Mouse (Mus musculus): ENCODE measurements around the gene Zar1.
"Not testable (repeated sequence)": the region's sequence is repeated elsewhere in the genome, so short reads cannot be mapped to it uniquely, and the experiment has no call there.

Gene Zar1

DNA sequence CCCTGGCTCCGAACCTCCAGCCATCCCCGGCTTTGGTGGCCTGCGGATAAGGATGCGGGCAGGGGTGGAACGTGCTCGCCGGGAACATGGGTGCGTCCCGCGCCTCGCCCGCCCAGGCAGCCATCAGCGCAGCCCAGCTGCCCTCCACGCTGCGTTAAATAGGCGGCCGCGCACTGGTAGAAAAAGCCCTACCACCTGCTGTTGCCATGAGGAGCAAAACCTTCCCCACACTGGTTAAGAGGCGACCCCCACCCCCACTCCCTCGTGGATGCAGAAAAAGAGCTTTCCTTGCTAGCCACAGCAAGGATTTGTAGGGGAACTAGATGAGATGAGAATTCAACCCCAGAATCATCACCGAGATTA is at the start of gene Zar1:
TSS of gene Zar1 (minus strand) at position 285 of the 363 bp plus-strand sequence.
- peak; percentile 26 for DNase-seq (ENCODE audit: extremely low spot score, low spot score)

- no peak for DNase-seq (ENCODE audit: extremely low spot score, low spot score)
Measured at GRCm38 (mm10) chr5:72630026-72630425, 49.0 kb upstream of the Zar1 start.

DNA sequence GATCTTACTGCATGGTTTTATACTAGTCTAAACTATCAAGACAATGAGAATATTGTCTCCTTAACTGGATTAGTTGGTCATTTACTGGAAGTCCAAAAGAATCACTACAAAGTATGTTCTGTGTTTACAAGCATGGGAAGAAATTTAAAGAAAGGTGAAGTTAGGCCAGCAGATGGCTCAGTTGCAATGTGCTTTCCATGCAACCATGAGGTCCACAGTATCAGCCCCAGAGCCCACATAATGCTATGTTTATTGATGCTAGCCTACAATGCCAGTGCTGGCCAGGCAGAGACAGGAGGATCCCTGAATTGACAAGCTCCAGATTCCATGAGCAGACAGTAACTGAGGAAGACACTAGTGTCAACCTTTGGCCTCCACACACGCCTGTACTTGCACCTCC is 40.0 kb upstream of the Zar1 start:
- DNase-seq (ENCODE audit: extremely low spot score, low spot score) = no peak

DNA sequence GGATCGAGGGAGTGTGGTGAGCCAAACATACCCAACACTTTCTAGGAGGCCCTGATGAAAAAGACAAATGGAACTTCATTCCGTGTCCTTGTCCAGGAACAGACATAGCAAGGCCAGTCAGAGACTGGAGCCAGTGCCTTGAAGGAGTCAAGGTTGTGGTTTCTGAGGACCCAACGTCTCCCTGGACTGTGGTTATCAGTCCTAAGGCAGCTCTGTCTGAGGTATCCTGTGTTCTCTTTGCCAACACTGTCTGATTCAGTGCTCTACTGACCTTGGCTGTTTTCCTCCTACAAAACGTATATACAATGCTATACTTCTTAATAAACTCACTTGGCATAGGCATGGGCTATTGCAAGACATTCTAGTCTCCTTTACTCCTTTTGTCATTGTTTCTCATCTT is 36.4 kb upstream of the Zar1 start:
- no peak for DNase-seq (ENCODE audit: extremely low spot score, low spot score)

DNA sequence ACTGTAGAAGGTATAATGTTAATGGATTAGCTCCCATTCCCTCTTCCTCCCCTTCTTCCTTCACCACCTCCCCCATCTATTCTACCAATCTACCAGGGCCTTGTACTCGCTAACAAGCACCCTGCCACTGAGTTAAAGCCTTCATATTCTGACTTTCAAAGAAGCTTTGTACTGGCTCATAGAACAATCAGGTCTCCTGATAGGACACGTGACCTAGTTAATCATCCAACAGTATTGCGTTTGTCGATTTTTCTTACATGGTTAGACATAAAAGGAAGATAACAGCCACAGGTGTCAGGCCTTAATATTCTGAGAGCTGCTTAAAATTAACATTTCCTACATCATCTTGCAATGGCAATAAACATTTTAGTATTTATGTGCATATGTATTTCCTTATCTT is 22.1 kb upstream of the Zar1 start:
- DNase-seq (ENCODE audit: extremely low spot score, low spot score) = no peak

- DNase-seq (ENCODE audit: extremely low spot score, low spot score) = peak; percentile 40
Measured at GRCm38 (mm10) chr5:72601006-72601405, 20.0 kb upstream of the Zar1 start.

DNA sequence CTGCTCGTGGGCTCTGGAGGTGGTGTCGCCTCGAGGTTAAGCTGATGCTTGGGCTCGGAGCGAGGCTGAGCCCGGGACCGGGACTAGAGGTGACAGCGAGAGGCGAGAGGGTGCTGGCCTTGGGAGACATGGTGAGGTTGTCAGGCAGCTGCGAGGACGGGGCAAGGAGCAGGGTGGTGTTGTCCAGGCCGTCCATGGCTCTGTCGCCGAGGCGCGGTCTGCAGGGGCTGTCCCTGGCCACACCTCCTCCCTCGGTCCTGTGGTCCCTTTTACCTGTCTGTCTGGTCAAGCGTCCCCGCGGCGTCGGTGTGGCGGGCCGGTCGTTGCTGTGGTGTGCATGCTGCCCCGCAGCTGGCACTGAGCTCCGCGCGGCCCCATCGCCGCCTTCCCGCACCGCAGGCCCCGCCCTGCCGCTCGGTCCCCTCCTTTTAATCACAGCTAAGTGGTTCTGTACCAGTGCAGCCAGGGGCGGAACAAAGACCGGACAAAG is 6.2 kb upstream of the Zar1 start, which contains the start of gene Gm5868:
TSS of gene Gm5868 (minus strand) at position 360 of the 490 bp plus-strand sequence.
- peak; percentile 41 for DNase-seq (ENCODE audit: extremely low spot score, low spot score)

DNA sequence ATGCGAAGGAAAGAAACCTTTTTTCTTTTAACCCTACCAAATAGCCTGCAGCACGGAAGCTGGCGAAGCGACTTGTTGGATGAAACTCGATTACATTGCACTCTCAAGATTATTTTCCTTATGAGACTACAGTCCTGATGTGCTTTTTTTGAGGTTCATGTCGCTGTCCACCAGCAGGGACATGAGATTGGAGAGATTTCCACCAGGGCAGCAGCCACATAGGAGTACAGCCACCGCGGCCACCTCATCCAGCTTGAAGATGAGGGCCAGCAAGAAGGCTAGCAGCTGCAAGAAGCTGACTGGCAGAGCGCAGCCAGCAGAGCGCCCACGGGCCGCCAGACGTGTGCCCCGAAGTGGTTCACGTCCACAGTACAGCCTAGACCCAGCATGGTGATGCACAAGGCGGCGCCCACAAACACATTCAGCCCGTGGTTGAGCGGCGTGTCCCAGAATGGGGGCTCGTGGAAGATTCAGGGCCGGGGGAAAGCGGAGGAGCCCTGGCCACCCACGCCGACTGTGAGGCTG is 5.7 kb upstream of the Zar1 start:
- not testable (repeated sequence) for DNase-seq (ENCODE audit: extremely low spot score, low spot score)

DNA sequence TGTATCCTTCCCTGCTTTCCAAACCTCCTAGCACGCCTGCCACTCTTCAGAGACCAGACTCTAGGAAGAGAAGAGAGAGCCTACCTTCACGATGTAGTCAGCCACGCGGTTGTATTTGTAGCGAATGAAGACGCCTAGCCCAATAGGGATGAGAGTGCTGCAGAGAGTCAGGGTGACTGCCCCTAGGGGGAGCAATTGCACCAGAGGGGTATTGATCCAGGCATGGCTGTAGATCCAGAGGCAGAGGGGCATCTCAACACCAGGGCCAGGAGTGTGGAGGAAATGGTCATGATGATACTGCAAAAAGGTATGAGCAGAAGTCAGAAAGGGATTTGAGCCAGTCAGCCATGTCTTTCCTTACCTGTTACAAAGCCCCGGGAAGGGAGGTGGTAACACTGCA is 5.1 kb upstream of the Zar1 start:
- DNase-seq (ENCODE audit: extremely low spot score, low spot score) = not testable (repeated sequence)

- DNase-seq (ENCODE audit: extremely low spot score, low spot score) = peak; percentile 66
Measured at GRCm38 (mm10) chr5:72580088-72580969, 725 bp downstream of the Zar1 start.

- peak; percentile 26 for DNase-seq (ENCODE audit: extremely low spot score, low spot score)
Measured at GRCm38 (mm10) chr5:72579599-72579998, 1.5 kb downstream of the Zar1 start.

- no peak for DNase-seq (ENCODE audit: extremely low spot score, low spot score)
Measured at GRCm38 (mm10) chr5:72565621-72566020, 15.4 kb downstream of the Zar1 start.

DNA sequence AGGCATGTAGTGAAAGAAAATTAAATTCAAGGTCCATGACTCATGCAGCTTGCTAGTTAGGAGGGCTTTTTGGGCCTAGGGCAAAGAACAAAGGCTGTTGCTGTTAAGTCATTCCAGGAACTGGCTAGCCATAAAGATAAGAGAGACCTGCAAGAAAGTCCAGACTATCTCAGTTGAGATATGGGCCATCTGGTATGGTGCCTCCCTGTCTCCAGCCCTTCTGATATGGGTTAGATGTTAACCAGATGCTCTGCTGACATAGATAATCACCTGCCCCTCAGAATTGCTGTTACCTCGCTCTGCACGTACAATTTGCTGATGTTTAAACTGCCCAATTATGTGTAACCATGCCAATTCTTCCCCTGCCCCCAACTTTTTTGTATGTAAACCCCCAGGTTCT is 17.9 kb downstream of the Zar1 start:
- not testable (repeated sequence) for DNase-seq (ENCODE audit: extremely low spot score, low spot score)

DNA sequence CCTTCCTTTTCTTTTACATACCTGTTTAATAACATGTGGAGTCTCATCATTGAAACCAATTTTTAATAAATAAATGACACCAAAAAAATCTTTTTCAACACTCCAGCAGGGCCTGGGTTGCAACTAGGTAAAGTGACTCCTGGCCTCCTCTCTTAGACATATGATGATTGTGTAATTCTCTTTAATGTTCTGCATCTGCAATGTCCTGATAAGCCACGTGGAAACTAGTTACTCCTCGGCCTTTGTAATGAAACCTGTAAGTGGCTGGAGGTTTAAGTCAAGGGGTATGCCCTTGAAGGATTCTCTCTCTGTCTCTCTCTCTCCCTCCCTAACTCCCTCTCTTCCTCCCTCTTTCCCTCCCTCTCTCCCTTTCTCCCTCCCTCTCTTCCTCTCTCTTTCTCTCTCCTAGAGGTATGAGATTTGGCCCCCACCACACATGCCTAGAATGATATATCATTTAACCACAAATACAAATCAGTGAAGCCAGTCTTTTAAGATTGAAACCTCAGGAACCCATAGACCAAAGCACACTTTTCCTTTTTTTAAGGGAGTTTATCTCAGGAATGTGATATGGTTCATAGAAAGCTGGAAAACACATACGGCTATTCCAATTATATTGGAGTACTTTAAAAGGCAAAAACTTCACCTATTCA is 20.0 kb downstream of the Zar1 start:
- no peak for DNase-seq (ENCODE audit: extremely low spot score, low spot score)

- DNase-seq (ENCODE audit: extremely low spot score, low spot score) = peak; percentile 97
Measured at GRCm38 (mm10) chr5:72559544-72560049, 21.5 kb downstream of the Zar1 start, which contains the start of gene Nfxl1. Nfxl1 (minus strand) TSS chr5:72559684.

GRCm38 (mm10) chr5:72558716-72559526 is 22.1 kb downstream of the Zar1 start:
- DNase-seq (ENCODE audit: extremely low spot score, low spot score) = no peak

- no peak for DNase-seq (ENCODE audit: extremely low spot score, low spot score)
Measured at GRCm38 (mm10) chr5:72556245-72556644, 24.8 kb downstream of the Zar1 start.

- no peak for DNase-seq (ENCODE audit: extremely low spot score, low spot score)
Measured at GRCm38 (mm10) chr5:72551209-72551608, 29.8 kb downstream of the Zar1 start.

GRCm38 (mm10) chr5:72528896-72529295 is 52.2 kb downstream of the Zar1 start:
- DNase-seq (ENCODE audit: extremely low spot score, low spot score) = no peak

Data from neural tube, embryonic 10.5 days (tissue).